Mouse (Mus musculus): ENCODE data around the gene Cactin.
A peak's percentile ranks its signal among the peaks of the same experiment; 100 is the strongest.

DNA sequence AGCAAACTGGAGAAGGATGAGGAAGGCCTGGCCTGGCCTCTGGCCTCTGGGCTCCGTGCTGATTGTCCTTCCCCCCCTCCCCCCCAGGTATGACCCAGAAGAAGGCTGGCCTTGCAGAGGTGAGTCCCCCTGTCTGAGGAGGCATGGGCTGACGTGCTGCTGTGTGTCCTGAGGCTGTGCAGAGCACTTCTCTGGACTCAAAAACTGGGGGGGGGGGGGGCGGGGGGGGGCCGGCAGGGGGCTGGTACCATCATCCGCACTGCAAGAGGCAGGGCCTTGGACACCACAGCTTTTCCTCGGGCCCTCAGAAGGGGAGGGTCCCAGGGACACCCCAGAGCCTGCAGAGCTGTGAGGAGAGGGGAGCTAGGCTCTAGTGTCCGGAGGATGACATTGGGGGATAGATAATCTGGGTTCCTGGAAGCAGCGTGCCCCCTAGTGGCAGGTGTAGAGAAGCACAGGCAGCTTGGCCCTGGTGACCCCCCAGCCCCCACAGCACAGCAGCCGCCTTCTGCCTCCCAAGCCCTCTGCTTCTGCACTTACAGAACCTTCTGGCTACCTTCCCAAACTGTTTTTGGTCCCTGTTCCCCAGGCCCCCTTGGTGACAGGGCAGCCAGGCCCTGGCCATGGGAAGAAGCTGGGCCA, 16.2 kb upstream of the Cactin start:
- TF ChIP-seq CTCF (IDR thresholded peaks at IDR 0.05; ENCODE audit: control insufficient read depth, insufficient read depth, low read length) (peak; percentile 94), POLR2A (IDR thresholded peaks at IDR 0.05; ENCODE audit: borderline replicate concordance, control insufficient read depth, low read depth, low read length) (no peak; the same call in 1 of the 2 replicates)

Measured in bone marrow, adult 2 months (tissue).